Mouse (Mus musculus): ENCODE data around the gene Erbb2. TPM values are rescaled to one million over a fixed set of nuclear protein-coding genes. Genes with fewer than 3 reads are reported as not detected.

Gene Erbb2
- polyA plus RNA-seq, 1 experiment from 2014 or later = 48.0 TPM

GRCm38 (mm10) chr11:98482067-98482466 is 69.8 kb downstream of the Erbb2 start:
- ATAC-seq (replicated peaks; ENCODE audit: insufficient number of reproducible peaks, low FRiP score, low TSS enrichment) = no peak
- no peaks in the 10 kb centered on the region for H3K27me3 ChIP-seq (ENCODE audit: control insufficient read depth, insufficient read depth, low read length)
- H3K4me1 ChIP-seq (ENCODE audit: control insufficient read depth, insufficient read depth, low read length) = no peaks in the 10 kb centered on the region
- H3K36me3 ChIP-seq (ENCODE audit: control insufficient read depth, insufficient read depth, low read length) = no peaks in the 10 kb centered on the region
- no peaks in the 10 kb centered on the region for H3K9me3 ChIP-seq (replicated peaks; ENCODE audit: control insufficient read depth, low read length)
- WGBS (ENCODE audit: insufficient replicate concordance) = 79% methylated on average over 10 of the region's 10 CpGs
- no peak overlapping the region for H3K4me2 ChIP-seq
- no peak overlapping the region for H3K27ac ChIP-seq (ENCODE audit: low read depth, low read length)
- no peak overlapping the region for H3K9ac ChIP-seq (ENCODE audit: low read depth, low read length)
- H3K4me3 ChIP-seq (ENCODE audit: low read depth, low read length) = no peak overlapping the region

- Histone ChIP-seq H3K27me3 (ENCODE audit: control insufficient read depth, insufficient read depth, low read length) (no peaks in the 10 kb centered on the region), H3K36me3 (ENCODE audit: control insufficient read depth, insufficient read depth, low read length) (no peaks in the 10 kb centered on the region), H3K27ac (ENCODE audit: low read depth, low read length) (no peak overlapping the region), H3K9me3 (replicated peaks; ENCODE audit: control insufficient read depth, low read length) (no peaks in the 10 kb centered on the region), H3K4me2 (no peak overlapping the region), H3K9ac (ENCODE audit: low read depth, low read length) (no peak overlapping the region), H3K4me1 (ENCODE audit: control insufficient read depth, insufficient read depth, low read length) (no peaks in the 10 kb centered on the region), H3K4me3 (ENCODE audit: low read depth, low read length) (no peak overlapping the region)
- ATAC-seq (replicated peaks; ENCODE audit: insufficient number of reproducible peaks, low FRiP score, low TSS enrichment) = no peak
- WGBS (ENCODE audit: insufficient replicate concordance) = 81% methylated on average over 2 of the region's 2 CpGs
Observed at GRCm38 (mm10) chr11:98485749-98486148, 73.5 kb downstream of the Erbb2 start.

Other genes with a start within 250 kb of the Erbb2 start
- gene Med1, start 219.2 kb upstream of the Erbb2 start, polyA plus RNA-seq (2014; fragmentation: Nextera tagmentation; extraction: Ambion mirVana) = 40.7 and 46.9 TPM in 2 replicates
- gene Cdk12, start 209.4 kb upstream of the Erbb2 start, polyA plus RNA-seq (2014; fragmentation: Nextera tagmentation; extraction: Ambion mirVana) = 8.3 and 11.4 TPM in 2 replicates
- gene Neurod2, start 82.8 kb upstream of the Erbb2 start, polyA plus RNA-seq (2014; fragmentation: Nextera tagmentation; extraction: Ambion mirVana) = 0.07 and 0.13 TPM in 2 replicates
- gene Ppp1r1b, start 64.1 kb upstream of the Erbb2 start, polyA plus RNA-seq (2014; fragmentation: Nextera tagmentation; extraction: Ambion mirVana) = 13.6 and 15.3 TPM in 2 replicates
- gene Stard3, start 54.1 kb upstream of the Erbb2 start, polyA plus RNA-seq (2014; fragmentation: Nextera tagmentation; extraction: Ambion mirVana) = 39.6 and 40.6 TPM in 2 replicates
- gene Tcap, start 28.7 kb upstream of the Erbb2 start, polyA plus RNA-seq (2014; fragmentation: Nextera tagmentation; extraction: Ambion mirVana) = 149 and 151 TPM in 2 replicates
- gene Pnmt, start 26.0 kb upstream of the Erbb2 start, polyA plus RNA-seq (2014; fragmentation: Nextera tagmentation; extraction: Ambion mirVana) = 3.9 and 4.8 TPM in 2 replicates
- gene Pgap3, start 12.0 kb upstream of the Erbb2 start, polyA plus RNA-seq (2014; fragmentation: Nextera tagmentation; extraction: Ambion mirVana) = 10.6 and 13.7 TPM in 2 replicates
- 107 and 110 TPM in 2 replicates for gene Mien1, start 26.5 kb downstream of the Erbb2 start, polyA plus RNA-seq (2014; fragmentation: Nextera tagmentation; extraction: Ambion mirVana)
- gene Grb7, start 33.9 kb downstream of the Erbb2 start, polyA plus RNA-seq (2014; fragmentation: Nextera tagmentation; extraction: Ambion mirVana) = 0.63 and 2.0 TPM in 2 replicates
- gene Ikzf3, start 133.6 kb downstream of the Erbb2 start, polyA plus RNA-seq (2014; fragmentation: Nextera tagmentation; extraction: Ambion mirVana) = 0.13 TPM in 1 of 2 replicates, not detected in the other
- 0.33 and 0.62 TPM in 2 replicates for gene Zpbp2, start 138.6 kb downstream of the Erbb2 start, polyA plus RNA-seq (2014; fragmentation: Nextera tagmentation; extraction: Ambion mirVana)
- gene Ormdl3, start 174.9 kb downstream of the Erbb2 start, polyA plus RNA-seq (2014; fragmentation: Nextera tagmentation; extraction: Ambion mirVana) = 9.6 and 15.0 TPM in 2 replicates
- not detected in 2 replicates for gene Lrrc3c, start 185.8 kb downstream of the Erbb2 start, polyA plus RNA-seq (2014; fragmentation: Nextera tagmentation; extraction: Ambion mirVana)
- gene Gm12355, start 213.2 kb downstream of the Erbb2 start, polyA plus RNA-seq (2014; fragmentation: Nextera tagmentation; extraction: Ambion mirVana) = 0.34 and 0.44 TPM in 2 replicates
- 0.14 TPM in 1 of 2 replicates, not detected in the other for gene Gsdma3, start 213.9 kb downstream of the Erbb2 start, polyA plus RNA-seq (2014; fragmentation: Nextera tagmentation; extraction: Ambion mirVana)
- gene Gsdma2, start 234.3 kb downstream of the Erbb2 start, polyA plus RNA-seq (2014; fragmentation: Nextera tagmentation; extraction: Ambion mirVana) = not detected in 2 replicates

All from heart, embryonic 11.5 days (tissue).